Mouse (Mus musculus) erythroid progenitor cell, adult 5-6 weeks (primary cell): Measurements from ENCODE around the gene Kctd21. TPM values are rescaled to one million over a fixed set of nuclear protein-coding genes. Genes with fewer than 3 reads are reported as not detected.

Experiments used
- ATAC-seq: replicated peaks from 2 replicates; pipeline ENCODE4 v1.8.0; 2016; ENCODE audit warnings: moderate number of reproducible peaks, mild to moderate bottlenecking, moderate TSS enrichment, inconsistent platforms; ENCODE audit not compliant: poor library complexity, low FRiP score, severe bottlenecking
- total RNA-seq, 2 experiments: library from RNA; stranded (forward) in 1 of 2; stranded (reverse) in 1 of 2; fragments of 150-400 nt in 1 of 2; fragments of 186-747, 209-891 nt in 1 of 2; gene quantifications; 2 replicates each; pipeline versions ENCODE4 v1.2.3 to v1.2.4; 2015 to 2017; ENCODE audit warnings: low replicate concordance in 2 of 2

Kctd21 gene
- total RNA-seq, 2 experiments from 2014 or later, result not detected

GRCm38 (mm10) chr7:97346111-97346821 lies 14.1 kb downstream of the Kctd21 start:
- ATAC-seq, result no peak

GRCm38 (mm10) chr7:97346822-97347166 lies 14.7 kb downstream of the Kctd21 start:
- no peak for ATAC-seq

DNA sequence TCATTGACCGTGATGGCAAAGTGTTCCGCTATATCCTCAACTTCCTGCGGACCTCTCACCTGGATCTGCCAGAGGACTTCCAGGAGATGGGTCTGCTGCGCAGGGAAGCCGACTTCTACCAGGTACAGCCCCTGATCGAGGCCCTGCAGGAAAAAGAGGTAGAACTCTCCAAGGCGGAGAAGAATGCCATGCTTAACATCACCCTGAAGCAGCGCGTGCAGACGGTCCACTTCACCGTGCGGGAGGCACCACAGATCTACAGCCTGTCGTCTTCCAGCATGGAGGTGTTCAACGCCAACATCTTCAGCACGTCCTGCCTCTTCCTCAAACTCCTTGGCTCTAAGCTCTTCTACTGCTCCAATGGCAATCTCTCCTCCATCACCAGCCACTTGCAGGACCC lies 15.3 kb downstream of the Kctd21 start:
- no peak for ATAC-seq

DNA sequence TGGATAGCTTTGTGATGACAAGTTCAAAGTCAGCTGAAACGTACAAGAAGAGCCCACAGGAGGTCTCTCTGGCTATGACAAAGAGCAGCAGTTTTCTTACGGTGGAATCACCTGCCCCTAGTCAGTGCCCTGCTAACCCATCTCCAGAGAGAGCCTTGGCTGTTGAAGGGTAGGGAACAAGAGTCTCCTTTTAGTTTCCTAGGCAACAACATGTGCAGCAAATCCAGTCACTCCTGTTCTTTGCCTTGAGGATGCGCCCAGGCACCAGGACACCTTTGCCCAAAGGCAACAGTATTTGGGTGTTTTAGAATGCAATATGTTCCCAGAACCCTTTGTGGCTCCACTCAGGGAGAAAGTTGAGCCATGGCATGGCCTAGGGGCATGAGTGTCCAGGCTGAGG lies 16.2 kb downstream of the Kctd21 start:
- ATAC-seq, result no peak

- no peak for ATAC-seq
Measured at GRCm38 (mm10) chr7:97348836-97349235, 16.7 kb downstream of the Kctd21 start.

DNA sequence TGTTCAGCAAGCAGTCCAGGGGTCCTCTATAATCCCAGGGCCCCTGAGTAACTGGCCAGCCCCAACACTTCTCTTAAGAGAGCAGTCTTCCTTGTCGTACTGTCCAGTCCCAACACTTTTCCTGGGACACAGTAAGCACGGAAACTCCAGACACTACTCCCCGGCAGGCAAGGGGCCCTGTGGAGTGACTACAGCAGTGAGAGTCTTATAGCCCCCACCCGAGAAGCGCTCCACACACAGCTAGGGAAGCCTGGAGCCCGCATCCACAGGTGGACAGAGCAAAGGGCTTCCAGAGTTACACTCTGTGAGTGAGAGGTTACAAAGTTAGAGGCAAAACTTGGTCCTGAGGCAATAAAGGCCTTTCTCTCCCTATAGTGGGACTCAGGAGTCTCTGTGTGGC lies 17.3 kb downstream of the Kctd21 start:
- no peak for ATAC-seq

- no peak for ATAC-seq
Measured at GRCm38 (mm10) chr7:97350891-97351290, 18.8 kb downstream of the Kctd21 start.

GRCm38 (mm10) chr7:97351792-97352513 lies 19.8 kb downstream of the Kctd21 start:
- no peak for ATAC-seq

DNA sequence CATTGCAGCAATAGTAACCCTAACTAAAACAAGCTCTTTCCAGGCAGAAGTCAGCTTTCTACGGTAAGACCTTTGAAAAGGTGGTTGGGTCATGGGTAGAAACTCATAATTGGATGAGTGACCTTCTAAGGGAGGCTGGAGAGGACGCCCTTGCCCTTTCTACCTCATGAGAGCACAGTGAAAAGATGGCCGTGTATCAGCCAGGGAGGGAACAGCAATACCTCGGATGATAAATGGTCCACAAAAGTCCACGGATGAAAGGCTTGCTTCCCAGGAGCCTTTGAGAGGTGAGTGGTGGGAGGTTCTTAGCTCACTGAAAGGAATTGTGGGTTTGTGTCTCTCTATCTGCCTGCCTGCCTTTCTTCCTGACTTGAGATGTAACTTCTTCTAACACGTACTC lies 21.2 kb downstream of the Kctd21 start:
- ATAC-seq, result no peak

DNA sequence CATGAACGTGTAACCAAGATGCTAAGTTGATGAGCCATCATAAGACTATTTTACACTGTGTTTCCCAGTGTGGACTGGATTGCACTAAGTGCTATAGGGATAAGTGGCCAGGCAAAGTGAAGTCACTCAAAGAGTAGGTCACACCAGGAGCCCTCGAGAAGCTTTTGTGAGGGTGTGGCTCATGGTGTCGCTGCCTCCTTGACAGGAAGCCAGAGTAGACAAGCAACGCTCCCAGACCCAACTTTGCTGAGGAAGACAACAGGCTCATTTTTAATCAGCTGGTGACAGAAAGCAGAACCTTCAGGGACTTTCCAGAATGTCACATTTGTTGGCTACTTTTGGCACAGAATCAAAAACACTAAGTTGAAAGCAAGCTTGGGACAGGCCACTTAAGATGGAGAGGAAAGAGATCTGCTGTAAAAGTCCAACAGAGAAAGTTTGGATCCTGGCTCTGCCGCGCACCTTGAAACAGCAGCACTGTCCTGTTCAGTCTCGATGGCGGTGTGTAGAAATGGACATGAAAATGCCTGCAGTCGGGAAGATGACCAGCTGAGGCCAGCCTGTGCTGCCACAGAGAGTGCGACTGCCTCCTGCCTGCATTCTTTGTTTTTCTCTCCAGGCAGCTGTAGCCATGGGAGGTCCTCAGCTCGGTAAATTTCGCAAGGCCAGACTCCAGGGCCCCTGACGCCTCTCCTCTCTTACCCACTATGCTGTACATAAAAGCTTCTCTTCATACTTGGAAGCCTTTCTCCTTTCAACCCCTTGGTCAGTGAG lies 23.1 kb downstream of the Kctd21 start:
- no peak for ATAC-seq

GRCm38 (mm10) chr7:97356253-97356652 lies 24.1 kb downstream of the Kctd21 start:
- ATAC-seq, result no peak

DNA sequence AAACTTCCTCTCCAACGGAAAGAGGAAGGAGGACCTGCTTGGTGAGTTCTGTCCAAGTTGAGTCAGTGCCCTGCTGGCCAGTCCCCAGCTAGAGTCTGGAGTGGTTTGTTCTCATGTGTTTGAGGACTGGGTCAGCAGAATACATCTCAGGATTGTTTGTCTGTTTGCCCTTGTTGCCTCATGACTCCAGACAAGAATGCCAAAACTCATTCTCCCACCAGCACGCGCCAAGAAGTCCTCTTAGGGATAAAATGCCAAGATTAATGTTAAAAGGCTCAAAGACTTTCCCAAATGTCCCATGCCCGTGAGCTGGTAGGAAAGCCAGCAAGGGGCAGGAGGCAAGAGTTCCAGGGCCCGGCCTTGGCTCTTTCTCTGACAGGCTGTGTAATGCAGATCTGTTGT lies 24.7 kb downstream of the Kctd21 start:
- ATAC-seq, result no peak

- no peak for ATAC-seq
Measured at GRCm38 (mm10) chr7:97357840-97358239, 25.7 kb downstream of the Kctd21 start.

DNA sequence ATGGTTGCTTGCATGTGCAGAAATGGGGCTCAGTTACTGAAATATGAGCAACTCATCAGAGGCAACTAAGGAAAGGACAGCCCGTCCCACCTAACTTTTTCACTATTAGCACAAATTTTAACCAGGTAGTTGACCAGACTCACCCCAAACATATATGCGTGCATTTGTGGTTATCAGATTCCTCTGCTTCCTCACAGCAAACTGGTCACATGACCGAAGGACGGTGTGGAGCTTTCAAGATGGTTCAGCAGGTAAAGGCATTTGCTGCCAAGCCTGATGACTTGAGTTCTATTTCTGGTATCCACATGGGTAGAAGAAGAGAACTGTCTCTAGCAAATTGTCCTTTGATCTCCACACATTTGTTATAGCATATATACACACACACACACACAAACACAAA lies 26.2 kb downstream of the Kctd21 start:
- no peak for ATAC-seq

GRCm38 (mm10) chr7:97360166-97360565 lies 28.0 kb downstream of the Kctd21 start:
- no peak for ATAC-seq

DNA sequence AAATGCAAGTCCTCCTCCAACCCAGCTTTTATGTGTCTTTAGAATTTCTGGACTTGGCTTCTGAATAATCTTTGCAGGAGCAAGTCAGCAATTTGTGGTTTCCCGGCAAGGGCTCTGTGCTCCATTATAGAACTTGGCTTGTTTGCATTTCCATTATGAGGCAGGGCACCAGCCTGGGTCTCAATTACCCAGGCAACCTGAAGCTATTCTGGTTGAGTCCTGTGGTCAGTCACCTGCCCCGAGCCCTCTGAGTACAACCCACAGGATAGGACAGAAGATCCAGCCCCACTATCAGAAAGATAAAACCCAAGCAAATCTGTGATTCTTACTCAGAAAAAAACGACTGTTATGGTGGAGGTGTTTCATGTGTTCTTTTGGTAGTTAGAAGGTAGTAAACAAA lies 28.8 kb downstream of the Kctd21 start:
- no peak for ATAC-seq

DNA sequence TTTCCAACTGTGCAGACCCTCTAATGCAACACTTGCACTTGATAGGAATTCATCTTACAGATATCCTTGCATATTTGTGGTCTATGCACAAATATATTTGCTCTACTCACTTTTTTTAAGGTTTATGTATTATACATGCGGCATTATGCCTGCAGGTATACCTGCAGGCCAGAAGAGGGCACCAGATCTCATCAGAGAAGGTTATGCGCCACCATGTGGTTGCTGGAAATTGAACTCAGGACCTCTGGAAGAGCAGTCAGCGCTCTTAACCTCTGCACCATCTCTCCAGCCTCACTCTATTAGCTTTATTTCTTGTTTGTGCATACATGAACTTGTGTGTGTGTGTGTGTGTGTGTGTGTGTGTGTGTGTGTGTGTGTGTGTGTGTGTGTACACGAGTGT lies 29.3 kb downstream of the Kctd21 start:
- ATAC-seq, result peak; percentile 66

GRCm38 (mm10) chr7:97365887-97366286 lies 33.8 kb downstream of the Kctd21 start:
- no peak for ATAC-seq

DNA sequence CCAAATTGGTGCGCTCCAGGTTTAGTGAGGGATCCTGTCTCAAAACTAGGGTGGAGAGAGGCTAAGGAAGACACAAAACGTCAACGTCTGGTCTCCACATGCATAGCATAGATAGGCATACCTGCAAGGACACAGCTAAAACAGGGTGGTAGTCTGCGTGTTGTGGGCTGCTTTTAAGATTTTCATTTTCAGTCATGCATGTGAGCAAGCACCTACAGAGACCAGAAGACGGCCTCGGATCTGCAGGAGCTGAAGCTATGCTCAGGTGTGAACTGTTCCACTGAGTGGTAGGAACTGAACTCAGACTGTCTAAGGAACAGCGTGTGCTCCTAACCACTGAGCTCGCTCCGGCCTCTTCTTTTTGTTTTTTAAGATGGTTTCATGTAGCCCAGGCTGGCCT lies 43.0 kb downstream of the Kctd21 start:
- no peak for ATAC-seq

- ATAC-seq, result no peak
Measured at GRCm38 (mm10) chr7:97375906-97376305, 43.8 kb downstream of the Kctd21 start.

GRCm38 (mm10) chr7:97379304-97379703 lies 47.2 kb downstream of the Kctd21 start:
- no peak for ATAC-seq
